Mouse (Mus musculus): ENCODE measurements around the gene Gm49711. TPM values are rescaled to one million over a fixed set of nuclear protein-coding genes. Genes with fewer than 3 reads are reported as not detected.
"Not testable (repeated sequence)": the region's sequence is repeated elsewhere in the genome, so short reads cannot be mapped to it uniquely, and the experiment has no call there.

The Gm49711 gene
- polyA plus RNA-seq, 1 experiment from 2014 or later: 0.86 TPM

DNA sequence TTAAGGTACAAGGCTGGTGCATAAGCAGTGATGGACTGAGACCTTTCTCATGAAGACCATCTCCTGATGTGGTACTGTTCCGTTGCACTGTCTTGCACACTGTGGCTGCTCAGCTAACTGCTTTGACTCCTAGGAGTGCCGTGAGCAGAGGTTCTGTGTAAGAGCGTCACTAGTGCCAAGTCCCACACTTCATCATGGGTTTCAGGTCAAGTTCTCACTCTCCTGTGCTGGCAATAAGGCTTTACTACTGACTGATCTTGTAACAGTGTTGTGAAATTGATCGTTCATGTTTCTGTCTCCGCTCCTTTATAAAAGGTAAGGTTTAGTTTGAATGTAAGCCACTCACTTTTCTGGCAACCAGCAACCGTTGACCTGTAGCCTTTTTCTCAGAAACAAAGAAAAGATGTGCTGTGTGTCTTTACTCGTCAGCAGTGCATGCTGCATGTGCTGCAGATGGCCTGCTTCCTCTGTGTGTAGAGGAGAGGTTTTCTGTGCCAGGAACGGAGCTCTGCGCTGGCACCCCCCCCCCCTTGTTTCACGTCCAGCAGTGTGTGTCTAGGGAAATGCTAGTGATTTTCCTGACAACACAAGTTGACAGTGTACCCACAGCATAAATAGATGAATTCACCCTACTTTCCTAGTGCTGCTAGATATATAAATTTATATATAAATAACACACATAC lies 25.8 kb downstream of the Gm49711 start:
- H3K4me1 ChIP-seq (replicated peaks): peaks cover 5% of the 10 kb centered on the region; the same call in 1 of the 2 replicates
- 0 out of 2 replicates have a peak overlapping the region, but pooled peaks have one; percentile 12 for H3K27ac ChIP-seq
- H3K36me3 ChIP-seq: peaks cover 27% of the 10 kb centered on the region
- no peak overlapping the region for H3K4me3 ChIP-seq
- WGBS: 78% methylated on average over 10 of the region's 10 CpGs
- H3K9ac ChIP-seq: no peak overlapping the region
- ATAC-seq (ENCODE audit: low FRiP score): no peak
- H3K4me2 ChIP-seq: no peak overlapping the region
- H3K9me3 ChIP-seq: no peaks in the 10 kb centered on the region
- H3K27me3 ChIP-seq: no peaks in the 10 kb centered on the region

- WGBS: 49% methylated on average over 3 of the region's 3 CpGs
- Histone ChIP-seq H3K4me2 (no peak overlapping the region), H3K27ac (no peak overlapping the region), H3K27me3 (no peaks in the 10 kb centered on the region), H3K4me1 (replicated peaks) (peaks cover 12% of the 10 kb centered on the region; the same call in 1 of the 2 replicates), H3K36me3 (no peaks in the 10 kb centered on the region), H3K9ac (no peak overlapping the region), H3K9me3 (no peaks in the 10 kb centered on the region), H3K4me3 (no peak overlapping the region)
- no peak for ATAC-seq (ENCODE audit: low FRiP score)
Observed at GRCm38 (mm10) chr16:92089225-92089624, 31.1 kb downstream of the Gm49711 start.

- no peak overlapping the region for H3K9ac ChIP-seq
- no peaks in the 10 kb centered on the region for H3K9me3 ChIP-seq
- H3K27me3 ChIP-seq: no peaks in the 10 kb centered on the region
- ATAC-seq (ENCODE audit: low FRiP score): no peak
- peaks cover 10% of the 10 kb centered on the region; the same call in 1 of the 2 replicates for H3K4me1 ChIP-seq (replicated peaks)
- no peak overlapping the region for H3K27ac ChIP-seq
- H3K4me2 ChIP-seq: no peak overlapping the region
- 73% methylated on average over 5 of the region's 5 CpGs for WGBS
- no peak overlapping the region for H3K4me3 ChIP-seq
- peaks cover 4% of the 10 kb centered on the region; the same call in 1 of the 2 replicates for H3K36me3 ChIP-seq
Observed at GRCm38 (mm10) chr16:92091876-92092275, 33.8 kb downstream of the Gm49711 start.

GRCm38 (mm10) chr16:92098351-92099051 lies 40.4 kb downstream of the Gm49711 start:
- Histone ChIP-seq H3K36me3 (peaks cover 26% of the 10 kb centered on the region), H3K27me3 (no peaks in the 10 kb centered on the region), H3K4me2 (no peak overlapping the region), H3K27ac (no peak overlapping the region), H3K9me3 (no peaks in the 10 kb centered on the region), H3K4me1 (replicated peaks) (peaks cover 32% of the 10 kb centered on the region), H3K4me3 (no peak overlapping the region), H3K9ac (no peak overlapping the region)
- WGBS: 81% methylated on average over 10 of the region's 10 CpGs
- no peak for ATAC-seq (ENCODE audit: low FRiP score)

DNA sequence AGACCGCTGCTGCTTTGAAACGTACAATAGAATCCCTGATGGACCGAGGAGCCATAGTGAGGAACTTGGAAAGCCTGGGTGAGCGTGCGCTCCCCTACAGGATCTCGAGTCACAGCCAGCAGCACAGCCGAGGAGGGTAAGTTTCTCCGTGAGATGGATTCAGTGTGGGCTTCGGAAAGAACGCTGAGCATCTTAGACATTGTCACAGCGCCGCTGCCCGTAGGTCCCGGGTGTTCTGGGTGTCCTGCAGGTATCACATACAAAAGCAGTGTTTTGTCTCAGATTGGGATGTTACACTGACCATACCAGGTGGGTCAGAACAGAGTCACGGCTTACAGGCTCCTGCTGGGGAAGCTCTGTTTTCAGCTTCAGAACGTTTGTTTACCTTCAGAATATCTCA lies 41.5 kb downstream of the Gm49711 start:
- no peaks in the 10 kb centered on the region for H3K9me3 ChIP-seq

GRCm38 (mm10) chr16:92100111-92100510 lies 42.0 kb downstream of the Gm49711 start:
- ATAC-seq (ENCODE audit: low FRiP score): no peak

More for the DNA sequence above, 41.5 kb downstream of the Gm49711 start:
- Histone ChIP-seq H3K4me2 (no peak overlapping the region), H3K27ac (peak overlapping the region; percentile 41; the same call in 1 of the 2 replicates), H3K9ac (no peak overlapping the region), H3K36me3 (peaks cover 22% of the 10 kb centered on the region), H3K4me3 (no peak overlapping the region), H3K27me3 (no peaks in the 10 kb centered on the region), H3K4me1 (replicated peaks) (peaks cover 42% of the 10 kb centered on the region)
- WGBS: 89% methylated on average over 16 of the region's 16 CpGs
- no peak for ATAC-seq (ENCODE audit: low FRiP score)

DNA sequence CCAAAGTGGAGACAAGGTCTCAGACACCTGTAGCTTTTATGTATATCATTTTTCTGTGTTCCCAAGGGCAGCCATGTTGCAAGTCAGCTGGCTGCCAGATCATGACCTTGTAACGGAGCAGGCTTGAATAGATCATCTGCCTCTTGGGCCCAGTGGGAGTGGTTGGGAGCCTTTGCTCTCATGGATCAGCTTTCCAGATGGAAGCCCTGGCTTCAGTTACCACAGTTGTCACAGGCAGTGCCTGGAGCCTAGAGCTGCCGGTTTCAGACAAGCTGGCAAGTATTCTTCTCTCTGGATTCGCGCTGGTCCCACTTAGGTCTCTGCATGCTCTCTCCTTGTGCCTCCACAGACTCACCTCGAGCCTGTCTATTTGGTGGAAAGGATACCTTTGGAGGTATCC lies 44.0 kb downstream of the Gm49711 start:
- Histone ChIP-seq H3K27ac (peak overlapping the region; percentile 9; the same call in 1 of the 2 replicates), H3K4me3 (no peak overlapping the region), H3K9me3 (no peaks in the 10 kb centered on the region), H3K36me3 (peaks cover 29% of the 10 kb centered on the region), H3K4me1 (replicated peaks) (peaks cover 42% of the 10 kb centered on the region), H3K27me3 (no peaks in the 10 kb centered on the region), H3K4me2 (no peak overlapping the region), H3K9ac (no peak overlapping the region)
- 79% methylated on average over 5 of the region's 5 CpGs for WGBS
- no peak for ATAC-seq (ENCODE audit: low FRiP score)

More at GRCm38 (mm10) chr16:92100111-92100510, 42.0 kb downstream of the Gm49711 start:
- peaks cover 22% of the 10 kb centered on the region for H3K36me3 ChIP-seq
- WGBS: 74% methylated on average over 4 of the region's 4 CpGs
- no peaks in the 10 kb centered on the region for H3K9me3 ChIP-seq
- peaks cover 42% of the 10 kb centered on the region for H3K4me1 ChIP-seq (replicated peaks)
- H3K4me2 ChIP-seq: no peak overlapping the region
- no peaks in the 10 kb centered on the region for H3K27me3 ChIP-seq
- peak overlapping the region; percentile 41; the same call in 1 of the 2 replicates for H3K27ac ChIP-seq
- no peak overlapping the region for H3K9ac ChIP-seq
- H3K4me3 ChIP-seq: no peak overlapping the region

GRCm38 (mm10) chr16:92102931-92103330 lies 44.8 kb downstream of the Gm49711 start:
- not testable (repeated sequence) for ATAC-seq (ENCODE audit: low FRiP score); H3K9me3 ChIP-seq; H3K27me3 ChIP-seq; H3K27ac ChIP-seq; H3K9ac ChIP-seq; H3K4me3 ChIP-seq; H3K4me2 ChIP-seq
- Histone ChIP-seq H3K4me1 (replicated peaks) (peaks cover 42% of the 10 kb centered on the region), H3K36me3 (peaks cover 29% of the 10 kb centered on the region)
- WGBS: 94% methylated on average over 6 of the region's 7 CpGs

- Histone ChIP-seq H3K4me1 (replicated peaks) (peaks cover 35% of the 10 kb centered on the region), H3K27me3 (no peaks in the 10 kb centered on the region), H3K4me2 (no peak overlapping the region), H3K4me3 (no peak overlapping the region), H3K27ac (0 out of 2 replicates have a peak overlapping the region, but pooled peaks have one; percentile 13), H3K36me3 (peaks cover 29% of the 10 kb centered on the region), H3K9me3 (no peaks in the 10 kb centered on the region), H3K9ac (no peak overlapping the region)
- peak; percentile 43; the same call in 1 of the 2 replicates for ATAC-seq (ENCODE audit: low FRiP score)
- 29% methylated on average over 9 of the region's 9 CpGs for WGBS
Observed at GRCm38 (mm10) chr16:92103572-92104331, 45.6 kb downstream of the Gm49711 start.

- Histone ChIP-seq H3K4me2 (no peak overlapping the region), H3K4me1 (replicated peaks) (peaks cover 31% of the 10 kb centered on the region), H3K36me3 (peaks cover 29% of the 10 kb centered on the region), H3K27me3 (no peaks in the 10 kb centered on the region), H3K9me3 (no peaks in the 10 kb centered on the region), H3K27ac (no peak overlapping the region), H3K4me3 (no peak overlapping the region), H3K9ac (no peak overlapping the region)
- ATAC-seq (ENCODE audit: low FRiP score): no peak
- WGBS: 83% methylated on average over 2 of the region's 2 CpGs
Observed at GRCm38 (mm10) chr16:92104332-92104590, 46.1 kb downstream of the Gm49711 start.

DNA sequence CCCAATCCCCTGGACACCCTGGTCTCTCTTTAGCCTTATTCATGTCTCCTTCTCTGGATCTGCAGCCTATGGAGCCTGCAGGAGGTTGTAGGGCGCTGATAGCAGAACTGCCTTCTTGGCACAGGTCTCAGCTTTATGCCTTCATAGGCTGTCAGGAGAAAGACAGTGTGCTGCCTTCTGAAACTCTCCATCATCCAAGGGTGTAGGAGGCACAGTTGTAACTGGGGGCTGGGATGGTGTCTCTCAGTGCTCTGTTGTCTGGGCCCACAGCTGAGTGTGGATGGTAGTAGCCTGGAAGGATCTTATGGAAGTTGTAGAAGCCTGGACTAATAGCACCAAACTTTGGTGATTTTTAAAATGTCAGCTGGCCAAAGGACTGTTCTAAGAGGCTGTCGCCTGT lies 46.8 kb downstream of the Gm49711 start:
- no peak overlapping the region for H3K4me2 ChIP-seq
- ATAC-seq (ENCODE audit: low FRiP score): no peak
- H3K4me3 ChIP-seq: no peak overlapping the region
- 98% methylated on average over 2 of the region's 2 CpGs for WGBS
- no peak overlapping the region for H3K27ac ChIP-seq
- H3K36me3 ChIP-seq: peaks cover 24% of the 10 kb centered on the region
- no peaks in the 10 kb centered on the region for H3K9me3 ChIP-seq
- H3K27me3 ChIP-seq: no peaks in the 10 kb centered on the region
- H3K4me1 ChIP-seq (replicated peaks): peaks cover 26% of the 10 kb centered on the region
- no peak overlapping the region for H3K9ac ChIP-seq

DNA sequence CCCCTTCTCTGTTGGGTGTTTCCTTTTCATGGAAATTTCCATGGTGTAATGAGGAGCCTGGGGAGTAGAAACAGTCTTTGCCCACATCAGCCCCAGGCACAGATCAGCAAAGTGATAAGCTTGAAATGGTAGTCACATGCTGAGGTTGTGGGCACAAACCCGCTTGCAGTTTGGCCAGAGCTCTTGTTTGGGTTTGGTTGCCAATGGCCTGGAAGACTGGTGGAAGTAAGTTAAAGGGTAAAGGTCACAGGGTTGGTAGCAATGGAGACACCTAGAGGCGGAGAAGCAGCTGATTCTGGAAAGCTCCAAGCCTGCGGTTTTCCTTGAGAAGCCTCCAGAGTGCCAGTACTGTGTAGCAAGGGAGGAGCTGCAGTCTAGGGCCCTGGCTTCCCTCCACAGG lies 47.5 kb downstream of the Gm49711 start:
- Histone ChIP-seq H3K9ac (no peak overlapping the region), H3K9me3 (no peaks in the 10 kb centered on the region), H3K4me1 (replicated peaks) (peaks cover 20% of the 10 kb centered on the region), H3K36me3 (peaks cover 20% of the 10 kb centered on the region), H3K4me2 (no peak overlapping the region), H3K27ac (no peak overlapping the region), H3K4me3 (no peak overlapping the region), H3K27me3 (no peaks in the 10 kb centered on the region)
- 89% methylated on average over 3 of the region's 3 CpGs for WGBS
- ATAC-seq (ENCODE audit: low FRiP score): no peak
